11 mouse cellular contexts compared by ENCODE assay signal in genomic region chr14:32685124-32685826, GRCm38 (mm10). TPM values are rescaled to one million over a fixed set of nuclear protein-coding genes. Genes with fewer than 3 reads are reported as not detected.
DNase-seq lines count a peak whose midpoint lies in the region; ATAC-seq and TF ChIP-seq lines count a peak whose summit lies in the region.
"Had no signal": no experiment of that assay in that cellular context is flagged by ENCODE, and none has a peak within 500 bp of the region (broad histone marks: within the 10 kb centered on the region; RNA-seq: fewer than 3 reads in every experiment).

Gene 3425401B19Rik, minus strand, starts transcription at chr14:32685293.

- no peak for TF ChIP-seq EP300 in stomach, postnatal 0 days (optimal IDR thresholded peaks at IDR 0.05)

- no peaks in the 10 kb centered on the region for H3K9me3 ChIP-seq in stomach, embryonic 15.5 days
- no peaks in the 10 kb centered on the region for H3K9me3 ChIP-seq in stomach, postnatal 0 days (ENCODE audit: control insufficient read depth, low read length)
- no peaks in the 10 kb centered on the region for H3K9me3 ChIP-seq in hindbrain, postnatal 0 days (ENCODE audit: low read length)

- ATAC-seq in stomach, embryonic 15.5 days (ENCODE audit: insufficient read depth, low FRiP score, low read depth) = no peak
- ATAC-seq in stomach, postnatal 0 days (ENCODE audit: low FRiP score, low TSS enrichment) = no peak
- ATAC-seq in hindbrain, postnatal 0 days = no peak

- H3K36me3 ChIP-seq in stomach, embryonic 15.5 days = no peaks in the 10 kb centered on the region
- no peaks in the 10 kb centered on the region for H3K36me3 ChIP-seq in stomach, postnatal 0 days (ENCODE audit: control insufficient read depth, insufficient read depth, low read length)
- H3K36me3 ChIP-seq in hindbrain, postnatal 0 days (ENCODE audit: insufficient read depth, low read length) = no peaks in the 10 kb centered on the region

- peaks cover 12% of the 10 kb centered on the region; the same call in 1 of the 2 replicates for H3K4me1 ChIP-seq in stomach, embryonic 15.5 days
- H3K4me1 ChIP-seq in stomach, postnatal 0 days (replicated peaks; ENCODE audit: control insufficient read depth, insufficient read depth) = 0 out of 2 replicates have a peak, but pooled peaks cover 3% of the 10 kb centered on the region
- H3K4me1 ChIP-seq in hindbrain, postnatal 0 days (ENCODE audit: insufficient read depth, low read length) = peaks cover 10% of the 10 kb centered on the region; the same call in 1 of the 2 replicates

- no peak within 1 kb of the TSS for H3K9ac ChIP-seq in stomach, embryonic 15.5 days
- no peak within 1 kb of the TSS for H3K9ac ChIP-seq in stomach, postnatal 0 days (ENCODE audit: low read length)
- H3K9ac ChIP-seq in hindbrain, postnatal 0 days (replicated peaks; ENCODE audit: low read length) = no peak within 1 kb of the TSS

- no peaks in the 10 kb centered on the region for H3K27me3 ChIP-seq in stomach, embryonic 15.5 days (replicated peaks)
- no peaks in the 10 kb centered on the region for H3K27me3 ChIP-seq in stomach, postnatal 0 days (ENCODE audit: control insufficient read depth, insufficient read depth, low read length)
- H3K27me3 ChIP-seq in hindbrain, postnatal 0 days (ENCODE audit: insufficient read depth, low read length) = no peaks in the 10 kb centered on the region

- TF ChIP-seq CTCF in stomach, postnatal 0 days (IDR thresholded peaks at IDR 0.05; ENCODE audit: low read depth) = no peak
- TF ChIP-seq CTCF in hindbrain, postnatal 0 days (IDR thresholded peaks at IDR 0.05; ENCODE audit: low read depth) = no peak

- no peak within 1 kb of the TSS for H3K4me3 ChIP-seq in stomach, embryonic 15.5 days (replicated peaks)
- no peak within 1 kb of the TSS for H3K4me3 ChIP-seq in stomach, postnatal 0 days (ENCODE audit: low read depth, low read length)
- peak within 1 kb of the TSS; percentile 11; the same call in 1 of the 2 replicates for H3K4me3 ChIP-seq in hindbrain, postnatal 0 days (ENCODE audit: low read length)

- WGBS in stomach, embryonic 15.5 days = 36% methylated on average over 16 of the region's 16 CpGs
- 32% methylated on average over 16 of the region's 16 CpGs for WGBS in stomach, postnatal 0 days
- 71% methylated on average over 16 of the region's 16 CpGs for WGBS in hindbrain, postnatal 0 days

- peak; percentile 21 for DNase-seq in adrenal gland, postnatal 14 days
- DNase-seq in adrenal gland, postnatal 36 days = no peak
- DNase-seq in stomach, postnatal 0 days (ENCODE audit: low spot score) = no peak
- no peak for DNase-seq in hindbrain, postnatal 0 days (ENCODE audit: low spot score)
- no peak for DNase-seq in spleen, postnatal 36 days (ENCODE audit: low spot score in 2 of 2)
- no peak for DNase-seq in ovary, postnatal 14 days (ENCODE audit: low spot score)
- DNase-seq in right cerebral cortex, postnatal 10 days (ENCODE audit: low spot score in 2 of 2) = no peak
- DNase-seq: cerebellum, postnatal 36 days; kidney, adult 18-20 months; right cerebral cortex, postnatal 4 days had no signal

- no peak within 1 kb of the TSS for H3K27ac ChIP-seq in stomach, embryonic 15.5 days
- no peak within 1 kb of the TSS; the same call in 1 of the 2 replicates for H3K27ac ChIP-seq in stomach, postnatal 0 days (replicated peaks)
- no peak within 1 kb of the TSS for H3K27ac ChIP-seq in hindbrain, postnatal 0 days

- peak within 1 kb of the TSS; percentile 32 for H3K4me2 ChIP-seq in stomach, embryonic 15.5 days
- H3K4me2 ChIP-seq in stomach, postnatal 0 days (replicated peaks; ENCODE audit: low read depth) = no peak within 1 kb of the TSS
- peak within 1 kb of the TSS; percentile 43 for H3K4me2 ChIP-seq in hindbrain, postnatal 0 days (ENCODE audit: low read depth, low read length)

RNA-seq across cellular contexts. Expression of gene 3425401B19Rik, which starts in this region (rescaled TPM):
- 0.11 and 0.49 TPM in 2 replicates for total RNA-seq in adrenal gland, postnatal 14 days (2021)
- total RNA-seq in adrenal gland, postnatal 36 days (2021) = under 1 TPM in 1 of 2 experiments, not detected in 1; 0.10 TPM
- 0.26 and 0.30 TPM in 2 replicates for polyA plus RNA-seq in stomach, embryonic 15.5 days (2015; fragmentation: Nextera tagmentation; extraction: Ambion mirVana)
- 0.02 TPM in 1 of 2 replicates, not detected in the other for polyA plus RNA-seq in stomach, postnatal 0 days (2015; fragmentation: Nextera tagmentation; extraction: Ambion mirVana)
- 0.21 TPM in 1 of 2 replicates, not detected in the other for total RNA-seq in hindbrain, postnatal 0 days (2014; rRNA removed)
- polyA plus RNA-seq in hindbrain, postnatal 0 days (2015; fragmentation: Nextera tagmentation; extraction: Ambion mirVana) = 0.06 and 0.08 TPM in 2 replicates

Comparison
In these comparisons a context has a peak if more than half of its experiments do, and no peak if none do; other contexts are left out.
1. Peak in DNase-seq in adrenal gland, postnatal 14 days; RNA of the gene not detected or under 1 TPM.